Mouse (Mus musculus) bone marrow, adult 2 months (tissue): ENCODE results near the gene Rnf212.

Experiments used
- CTCF ChIP-seq: fragments of 200-500 bp; IDR thresholded peaks from 2 replicates; pipeline ENCODE4 v1.5.1; 2011; ENCODE audit warnings: low read length, control low read depth; ENCODE audit not compliant: control insufficient read depth, insufficient read depth
- POLR2A ChIP-seq: fragments of 200-500 bp; IDR thresholded peaks from 2 replicates; pipeline ENCODE4 v1.6.1; 2011; ENCODE audit warnings: low read depth, mild to moderate bottlenecking, control low read depth, low read length, borderline replicate concordance; ENCODE audit not compliant: control insufficient read depth

DNA sequence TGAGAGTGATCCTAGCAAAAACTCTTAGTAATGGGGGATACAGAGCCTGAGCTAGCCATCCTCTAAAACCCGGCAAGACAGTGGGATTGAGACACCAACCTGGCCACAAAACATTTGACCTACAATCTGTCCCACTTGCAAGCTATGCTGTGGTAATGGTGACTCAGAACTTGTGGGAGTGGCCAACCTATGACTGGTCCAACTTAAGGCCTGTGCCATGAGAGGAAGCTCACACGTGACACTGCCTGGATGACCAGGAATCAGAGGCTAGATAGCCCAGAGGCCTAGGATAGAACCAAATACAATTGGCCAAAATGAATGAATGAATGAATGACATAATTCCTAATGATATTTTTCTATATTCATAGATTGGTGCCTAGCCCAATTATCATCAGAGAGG, 32.9 kb downstream of the Rnf212 start:
- TF ChIP-seq POLR2A (no peak), CTCF (no peak)
